Mouse (Mus musculus): ENCODE results near the gene Nav3. TPM values are rescaled to one million over a fixed set of nuclear protein-coding genes. Genes with fewer than 3 reads are reported as not detected.

The Nav3 gene
- total and polyA plus RNA-seq, 3 experiments = not detected

- H3K79me2 ChIP-seq (ENCODE audit: control insufficient read depth, insufficient read depth, low read length, poor library complexity) = no peaks in the 10 kb centered on the region
- H3K9ac ChIP-seq (ENCODE audit: control insufficient read depth, low read depth, low read length, poor library complexity, severe bottlenecking) = no peak overlapping the region
- no peak overlapping the region for H3K4me3 ChIP-seq (ENCODE audit: control insufficient read depth in 1 of 2, insufficient read depth in 1 of 2, low read depth in 2 of 2, low read length in 2 of 2)
- H3K36me3 ChIP-seq (ENCODE audit: control insufficient read depth in 1 of 2, insufficient read depth in 2 of 2, low read length in 2 of 2) = no peaks in the 10 kb centered on the region
- no peaks in the 10 kb centered on the region for H3K9me3 ChIP-seq (replicated peaks; ENCODE audit: insufficient read depth, low read length)
- DNase-seq (ENCODE audit: low read depth, low spot score) = no peak
- no peaks in the 10 kb centered on the region for H3K27me3 ChIP-seq (ENCODE audit: control insufficient read depth in 1 of 2, insufficient read depth in 2 of 2, low read length in 2 of 2)
- TF ChIP-seq POLR2A (IDR thresholded peaks at IDR 0.05; ENCODE audit: control insufficient read depth in 1 of 2, insufficient read depth in 1 of 2, low read depth in 1 of 2, low read length in 2 of 2, poor library complexity in 1 of 2) (no peak), ZC3H11A (IDR thresholded peaks at IDR 0.05; ENCODE audit: low read depth, low read length) (no peak), MAX (IDR thresholded peaks at IDR 0.05; ENCODE audit: low read length) (no peak), RAD21 (IDR thresholded peaks at IDR 0.05; ENCODE audit: low read depth, low read length) (no peak), RCOR1 (IDR thresholded peaks at IDR 0.05; ENCODE audit: low read depth, low read length) (no peak), ZNF384 (IDR thresholded peaks at IDR 0.05; ENCODE audit: low read depth, low read length) (no peak), USF2 (IDR thresholded peaks at IDR 0.05; ENCODE audit: borderline replicate concordance in 1 of 2, insufficient read depth in 1 of 2, low read depth in 1 of 2, low read length in 2 of 2) (no peak), UBTF (IDR thresholded peaks at IDR 0.05; ENCODE audit: borderline replicate concordance, insufficient read depth, low read depth, low read length) (no peak), MYB (IDR thresholded peaks at IDR 0.05; ENCODE audit: low read depth, low read length) (no peak), MAZ (IDR thresholded peaks at IDR 0.05; ENCODE audit: low read depth, low read length) (no peak), NELFE (IDR thresholded peaks at IDR 0.05; ENCODE audit: low read depth, low read length) (no peak), TAL1 (IDR thresholded peaks at IDR 0.05; ENCODE audit: low read length) (no peak), ZMIZ1 (IDR thresholded peaks at IDR 0.05; ENCODE audit: low read depth, low read length) (no peak), MEF2A (IDR thresholded peaks at IDR 0.05; ENCODE audit: extremely low read depth, insufficient replicate concordance, low read depth, low read length, poor library complexity, severe bottlenecking) (no peak), HCFC1 (IDR thresholded peaks at IDR 0.05; ENCODE audit: low read depth, low read length) (no peak), POLR2AphosphoS2 (IDR thresholded peaks at IDR 0.05; ENCODE audit: low read length) (no peak), CTCF (IDR thresholded peaks at IDR 0.05 in 2 of 3, conservative IDR thresholded peaks at IDR 0.05 in 1 of 3; ENCODE audit: control insufficient read depth in 1 of 3, insufficient read depth in 1 of 3, low read depth in 2 of 3, low read length in 3 of 3, poor library complexity in 1 of 3, severe bottlenecking in 1 of 3) (no peak), TCF12 (IDR thresholded peaks at IDR 0.05; ENCODE audit: low read depth, low read length) (no peak), SIN3A (IDR thresholded peaks at IDR 0.05; ENCODE audit: low read length) (no peak)
- no peaks in the 10 kb centered on the region for H3K4me1 ChIP-seq (ENCODE audit: control insufficient read depth in 1 of 2, insufficient read depth in 2 of 2, low read length in 2 of 2)
- no peak overlapping the region for H3K27ac ChIP-seq (ENCODE audit: control insufficient read depth, low read depth, low read length)
Observed at GRCm38 (mm10) chr10:110417003-110417402, 39.0 kb downstream of the Nav3 start.

- Histone ChIP-seq H3K36me3 (ENCODE audit: control insufficient read depth in 1 of 2, insufficient read depth in 2 of 2, low read length in 2 of 2) (no peaks in the 10 kb centered on the region), H3K4me3 (ENCODE audit: control insufficient read depth in 1 of 2, insufficient read depth in 1 of 2, low read depth in 2 of 2, low read length in 2 of 2) (no peak overlapping the region), H3K9me3 (replicated peaks; ENCODE audit: insufficient read depth, low read length) (no peaks in the 10 kb centered on the region)
Observed at GRCm38 (mm10) chr10:110415624-110416023, 40.4 kb downstream of the Nav3 start.

More at GRCm38 (mm10) chr10:110415624-110416023, 40.4 kb downstream of the Nav3 start:
- no peaks in the 10 kb centered on the region for H3K79me2 ChIP-seq (ENCODE audit: control insufficient read depth, insufficient read depth, low read length, poor library complexity)
- H3K4me1 ChIP-seq (ENCODE audit: control insufficient read depth in 1 of 2, insufficient read depth in 2 of 2, low read length in 2 of 2) = no peaks in the 10 kb centered on the region
- no peak for DNase-seq (ENCODE audit: low read depth, low spot score)
- H3K27ac ChIP-seq (ENCODE audit: control insufficient read depth, low read depth, low read length) = no peak overlapping the region
- TF ChIP-seq MXI1 (IDR thresholded peaks at IDR 0.05; ENCODE audit: low read depth, low read length) = no peak
- TF ChIP-seq TCF12 (IDR thresholded peaks at IDR 0.05; ENCODE audit: low read depth, low read length) = no peak
- no peak for TF ChIP-seq TBP (IDR thresholded peaks at IDR 0.05; ENCODE audit: low read depth, low read length)
- no peak for TF ChIP-seq ELF1 (IDR thresholded peaks at IDR 0.05; ENCODE audit: low read depth, low read length)
- no peak for TF ChIP-seq ZNF384 (IDR thresholded peaks at IDR 0.05; ENCODE audit: low read depth, low read length)
- no peak for TF ChIP-seq BHLHE40 (IDR thresholded peaks at IDR 0.05; ENCODE audit: borderline replicate concordance, low read depth, low read length)
- TF ChIP-seq CHD1 (IDR thresholded peaks at IDR 0.05; ENCODE audit: low read depth, low read length) = no peak
- TF ChIP-seq HCFC1 (IDR thresholded peaks at IDR 0.05; ENCODE audit: low read depth, low read length) = no peak
- TF ChIP-seq RCOR1 (IDR thresholded peaks at IDR 0.05; ENCODE audit: low read depth, low read length) = no peak
- no peak for TF ChIP-seq UBTF (IDR thresholded peaks at IDR 0.05; ENCODE audit: borderline replicate concordance, insufficient read depth, low read depth, low read length)
- no peak for TF ChIP-seq JUND (IDR thresholded peaks at IDR 0.05; ENCODE audit: low read depth, low read length)
- TF ChIP-seq CHD2 (IDR thresholded peaks at IDR 0.05; ENCODE audit: low read length) = no peak
- TF ChIP-seq ZKSCAN1 (IDR thresholded peaks at IDR 0.05; ENCODE audit: low read depth, low read length) = no peak
- TF ChIP-seq GATA1 (IDR thresholded peaks at IDR 0.05; ENCODE audit: low read depth, low read length) = no peak
- TF ChIP-seq SMC3 (IDR thresholded peaks at IDR 0.05; ENCODE audit: low read depth, low read length) = no peak
- TF ChIP-seq POLR2A (IDR thresholded peaks at IDR 0.05; ENCODE audit: control insufficient read depth in 1 of 2, insufficient read depth in 1 of 2, low read depth in 1 of 2, low read length in 2 of 2, poor library complexity in 1 of 2) = no peak
- no peak for TF ChIP-seq MAZ (IDR thresholded peaks at IDR 0.05; ENCODE audit: low read depth, low read length)
- no peak for TF ChIP-seq KAT2A (conservative IDR thresholded peaks at IDR 0.05; ENCODE audit: low read depth, low read length)
- H3K9ac ChIP-seq (ENCODE audit: control insufficient read depth, low read depth, low read length, poor library complexity, severe bottlenecking) = no peak overlapping the region
- no peaks in the 10 kb centered on the region for H3K27me3 ChIP-seq (ENCODE audit: control insufficient read depth in 1 of 2, insufficient read depth in 2 of 2, low read length in 2 of 2)

Measured in MEL (cell line).